Mouse (Mus musculus): ENCODE results near the gene Tcta. TPM values are rescaled to one million over a fixed set of nuclear protein-coding genes. Genes with fewer than 3 reads are reported as not detected.
"Not testable (repeated sequence)": the region's sequence is repeated elsewhere in the genome, so short reads cannot be mapped to it uniquely, and the experiment has no call there.

Gene Tcta
- polyA plus RNA-seq, 1 experiment: 6.8 TPM

GRCm38 (mm10) chr9:108272691-108273090, 33.3 kb downstream of the Tcta start:
- no peaks in the 10 kb centered on the region for H3K9me3 ChIP-seq
- peaks cover 10% of the 10 kb centered on the region for H3K4me1 ChIP-seq
- no peaks in the 10 kb centered on the region for H3K36me3 ChIP-seq (replicated peaks; ENCODE audit: low read length)
- TF ChIP-seq GATA1 (IDR thresholded peaks at IDR 0.05; ENCODE audit: borderline replicate concordance, low read length): no peak
- no peak for TF ChIP-seq FLI1 (IDR thresholded peaks at IDR 0.05; ENCODE audit: low read length)
- H3K4me3 ChIP-seq (replicated peaks): no peak overlapping the region
- peaks cover 42% of the 10 kb centered on the region for H3K27me3 ChIP-seq (replicated peaks)

GRCm38 (mm10) chr9:108271941-108272340, 34.0 kb downstream of the Tcta start:
- Histone ChIP-seq H3K27me3 (replicated peaks) (peaks cover 46% of the 10 kb centered on the region), H3K4me3 (replicated peaks) (no peak overlapping the region)
- no peak for TF ChIP-seq GATA1 (IDR thresholded peaks at IDR 0.05; ENCODE audit: borderline replicate concordance, low read length)
- no peak for TF ChIP-seq FLI1 (IDR thresholded peaks at IDR 0.05; ENCODE audit: low read length)

GRCm38 (mm10) chr9:108268701-108269100, 37.3 kb downstream of the Tcta start:
- H3K9me3 ChIP-seq; H3K4me3 ChIP-seq (replicated peaks); H3K36me3 ChIP-seq (replicated peaks; ENCODE audit: low read length): not testable (repeated sequence)
- peaks cover 31% of the 10 kb centered on the region for H3K27me3 ChIP-seq (replicated peaks)
- peaks cover 18% of the 10 kb centered on the region for H3K4me1 ChIP-seq

More at GRCm38 (mm10) chr9:108271941-108272340, 34.0 kb downstream of the Tcta start:
- Histone ChIP-seq H3K36me3 (replicated peaks; ENCODE audit: low read length) (no peaks in the 10 kb centered on the region), H3K4me1 (peaks cover 13% of the 10 kb centered on the region), H3K9me3 (no peaks in the 10 kb centered on the region)

GRCm38 (mm10) chr9:108267691-108268090, 38.3 kb downstream of the Tcta start:
- Histone ChIP-seq H3K4me1 (peaks cover 22% of the 10 kb centered on the region), H3K9me3 (no peaks in the 10 kb centered on the region), H3K27me3 (replicated peaks) (peaks cover 23% of the 10 kb centered on the region), H3K4me3 (replicated peaks) (no peak overlapping the region), H3K36me3 (replicated peaks; ENCODE audit: low read length) (no peaks in the 10 kb centered on the region)
- TF ChIP-seq FLI1 (IDR thresholded peaks at IDR 0.05; ENCODE audit: low read length): no peak
- no peak for TF ChIP-seq GATA1 (IDR thresholded peaks at IDR 0.05; ENCODE audit: borderline replicate concordance, low read length)

- H3K27me3 ChIP-seq (replicated peaks): peaks cover 13% of the 10 kb centered on the region
- H3K9me3 ChIP-seq: no peaks in the 10 kb centered on the region
- H3K4me3 ChIP-seq (replicated peaks): no peak overlapping the region
- no peak for TF ChIP-seq GATA1 (IDR thresholded peaks at IDR 0.05; ENCODE audit: borderline replicate concordance, low read length)
- TF ChIP-seq FLI1 (IDR thresholded peaks at IDR 0.05; ENCODE audit: low read length): no peak
- no peaks in the 10 kb centered on the region for H3K36me3 ChIP-seq (replicated peaks; ENCODE audit: low read length)
- peaks cover 35% of the 10 kb centered on the region for H3K4me1 ChIP-seq
Measured at GRCm38 (mm10) chr9:108266261-108266935, 39.6 kb downstream of the Tcta start.

GRCm38 (mm10) chr9:108264191-108264921, 41.6 kb downstream of the Tcta start:
- no peaks in the 10 kb centered on the region for H3K36me3 ChIP-seq (replicated peaks; ENCODE audit: low read length)
- peak overlapping the region; percentile 99 for H3K4me3 ChIP-seq (replicated peaks)
- no peak for TF ChIP-seq FLI1 (IDR thresholded peaks at IDR 0.05; ENCODE audit: low read length)
- no peak for TF ChIP-seq GATA1 (IDR thresholded peaks at IDR 0.05; ENCODE audit: borderline replicate concordance, low read length)
- H3K4me1 ChIP-seq: peaks cover 43% of the 10 kb centered on the region
- H3K27me3 ChIP-seq (replicated peaks): peaks cover 5% of the 10 kb centered on the region
- H3K9me3 ChIP-seq: no peaks in the 10 kb centered on the region

- TF ChIP-seq GATA1 (IDR thresholded peaks at IDR 0.05; ENCODE audit: borderline replicate concordance, low read length) (no peak), FLI1 (IDR thresholded peaks at IDR 0.05; ENCODE audit: low read length) (no peak)
Measured at GRCm38 (mm10) chr9:108263690-108264190, 42.2 kb downstream of the Tcta start, which contains the start of gene Dag1. Dag1 (minus strand) TSS chr9:108263958.

GRCm38 (mm10) chr9:108263131-108263681, 42.8 kb downstream of the Tcta start:
- H3K36me3 ChIP-seq (replicated peaks; ENCODE audit: low read length): no peaks in the 10 kb centered on the region
- TF ChIP-seq FLI1 (IDR thresholded peaks at IDR 0.05; ENCODE audit: low read length) (no peak), GATA1 (IDR thresholded peaks at IDR 0.05; ENCODE audit: borderline replicate concordance, low read length) (no peak)

More at GRCm38 (mm10) chr9:108263690-108264190, 42.2 kb downstream of the Tcta start, which contains the start of gene Dag1:
- Histone ChIP-seq H3K4me1 (peaks cover 43% of the 10 kb centered on the region), H3K4me3 (replicated peaks) (peak within 1 kb of the TSS; percentile 99), H3K27me3 (replicated peaks) (peaks cover 4% of the 10 kb centered on the region), H3K9me3 (no peaks in the 10 kb centered on the region), H3K36me3 (replicated peaks; ENCODE audit: low read length) (no peaks in the 10 kb centered on the region)

GRCm38 (mm10) chr9:108262494-108263049, 43.4 kb downstream of the Tcta start:
- no peak for TF ChIP-seq GATA1 (IDR thresholded peaks at IDR 0.05; ENCODE audit: borderline replicate concordance, low read length)
- no peak for TF ChIP-seq FLI1 (IDR thresholded peaks at IDR 0.05; ENCODE audit: low read length)
- Histone ChIP-seq H3K9me3 (no peaks in the 10 kb centered on the region), H3K27me3 (replicated peaks) (peaks cover 3% of the 10 kb centered on the region), H3K4me3 (replicated peaks) (peak overlapping the region; percentile 99), H3K36me3 (replicated peaks; ENCODE audit: low read length) (no peaks in the 10 kb centered on the region), H3K4me1 (peaks cover 44% of the 10 kb centered on the region)

More at GRCm38 (mm10) chr9:108263131-108263681, 42.8 kb downstream of the Tcta start:
- Histone ChIP-seq H3K9me3 (no peaks in the 10 kb centered on the region), H3K4me3 (replicated peaks) (peak overlapping the region; percentile 99), H3K27me3 (replicated peaks) (peaks cover 4% of the 10 kb centered on the region), H3K4me1 (peaks cover 44% of the 10 kb centered on the region)

All from megakaryocyte, embryonic 14.5 days (primary cell).